Mouse (Mus musculus) liver, embryonic 15.5 days (tissue): ENCODE measurements at regions not wholly inside any gene's neighbourhood (a gene's known extent, or its start where the extent isn't known, plus 50 kb on each side); places are given as distances from the start of the nearest gene placed in this dataset.

Experiments used
- ATAC-seq: fragments of 200-750 bp; cut with Nextera tagmentation; 2 replicates; pipeline ENCODE4 v1.8.0; 2017; ENCODE audit warnings: moderate number of reproducible peaks, mild to moderate bottlenecking, moderate library complexity; ENCODE audit not compliant: insufficient read depth
- H3K27ac ChIP-seq: fragments of 300-500 bp; sonication (generic); replicated peaks from 2 replicates; pipeline ENCODE4 v1.5.1; 2015; ENCODE audit warnings: mild to moderate bottlenecking, inconsistent platforms
- H3K27me3 ChIP-seq: fragments of 300-500 bp; sonication (generic); 2 replicates; pipeline ENCODE4 v1.6.1; 2015; ENCODE audit warnings: mild to moderate bottlenecking, inconsistent platforms
- H3K36me3 ChIP-seq: fragments of 300-500 bp; sonication (generic); replicated peaks from 2 replicates; pipeline ENCODE4 v1.6.1; 2015; ENCODE audit warnings: moderate library complexity, mild to moderate bottlenecking, inconsistent platforms
- H3K4me1 ChIP-seq: fragments of 300-500 bp; sonication (generic); replicated peaks from 2 replicates; pipeline ENCODE4 v1.6.1; 2015; ENCODE audit warnings: inconsistent platforms
- H3K4me2 ChIP-seq: fragments of 300-500 bp; sonication (generic); 2 replicates; pipeline ENCODE4 v1.6.1; 2015; ENCODE audit warnings: moderate library complexity, mild to moderate bottlenecking, inconsistent platforms
- H3K4me3 ChIP-seq: fragments of 300-500 bp; sonication (generic); replicated peaks from 2 replicates; pipeline ENCODE4 v1.5.1; 2015; ENCODE audit warnings: mild to moderate bottlenecking, inconsistent platforms
- H3K9ac ChIP-seq: fragments of 300-500 bp; sonication (generic); 2 replicates; pipeline ENCODE4 v1.6.1; 2015; ENCODE audit warnings: moderate library complexity, mild to moderate bottlenecking, inconsistent platforms
- H3K9me3 ChIP-seq: fragments of 300-500 bp; sonication (generic); replicated peaks from 2 replicates; pipeline ENCODE4 v1.6.1; 2016; ENCODE audit warnings: inconsistent platforms
- WGBS: fragments of 180-500 bp; shearing (Covaris S2); methylation state at CpG from one replicate; pipeline ENCODE4 v1.1.7; 2015; ENCODE audit warnings: mixed read lengths; ENCODE audit not compliant: insufficient replicate concordance; 5-methylcytosine and 5-hydroxymethylcytosine counted together

DNA sequence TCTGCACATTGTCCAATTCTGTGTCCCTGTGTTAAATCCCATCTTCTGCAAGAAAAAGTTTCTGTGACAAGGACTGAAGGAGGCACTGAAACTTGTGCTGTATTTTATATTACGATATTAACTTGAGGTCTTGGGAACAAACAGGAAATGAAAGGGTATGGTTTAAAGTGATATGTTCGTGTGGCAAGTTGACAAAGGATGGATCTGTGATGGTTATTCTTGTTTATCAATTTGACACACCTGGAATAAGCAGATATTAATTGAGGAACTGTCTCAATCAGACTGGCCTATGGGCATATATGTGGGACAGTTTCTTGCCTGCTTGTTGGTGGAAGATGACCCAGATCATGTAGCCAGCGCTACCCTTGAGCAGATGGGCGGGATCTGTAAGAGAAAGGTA is 537.9 kb upstream of the Dmac1 start:
- H3K4me1 ChIP-seq, result peaks cover 11% of the 10 kb centered on the region; the same call in 1 of the 2 replicates
- H3K9me3 ChIP-seq, result no peaks in the 10 kb centered on the region
- H3K27ac ChIP-seq, result no peak overlapping the region
- no peak overlapping the region for H3K4me2 ChIP-seq
- no peaks in the 10 kb centered on the region for H3K27me3 ChIP-seq
- H3K9ac ChIP-seq, result no peak overlapping the region
- WGBS, result 46% methylated on average over 4 of the region's 4 CpGs
- H3K36me3 ChIP-seq, result no peaks in the 10 kb centered on the region
- no peak for ATAC-seq
- no peak overlapping the region for H3K4me3 ChIP-seq

DNA sequence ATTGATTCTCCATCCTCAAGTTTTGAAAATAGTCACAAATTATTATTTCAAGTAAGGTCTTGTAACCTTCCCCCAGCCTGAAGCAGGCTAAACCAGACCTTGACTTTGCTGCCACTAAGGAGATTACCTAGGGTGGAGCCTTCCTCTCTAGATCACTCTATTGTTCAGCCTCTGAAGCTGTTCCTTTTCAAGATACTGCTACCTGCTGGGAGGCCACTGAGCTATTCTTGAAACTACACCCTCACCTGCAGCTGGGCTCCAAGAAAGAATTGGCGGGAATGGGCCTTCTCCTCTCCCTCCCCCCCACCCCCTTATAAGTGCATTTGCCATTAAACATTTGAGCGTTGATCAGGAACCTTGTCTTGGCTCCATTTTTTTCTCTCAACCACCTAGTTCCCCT is 534.2 kb upstream of the Dmac1 start:
- Histone ChIP-seq H3K27me3 (no peaks in the 10 kb centered on the region), H3K4me3 (no peak overlapping the region), H3K4me2 (no peak overlapping the region), H3K4me1 (no peaks in the 10 kb centered on the region), H3K27ac (no peak overlapping the region), H3K9ac (no peak overlapping the region), H3K9me3 (no peaks in the 10 kb centered on the region), H3K36me3 (no peaks in the 10 kb centered on the region)
- ATAC-seq, result no peak
- WGBS, result 42% methylated on average over 2 of the region's 2 CpGs

DNA sequence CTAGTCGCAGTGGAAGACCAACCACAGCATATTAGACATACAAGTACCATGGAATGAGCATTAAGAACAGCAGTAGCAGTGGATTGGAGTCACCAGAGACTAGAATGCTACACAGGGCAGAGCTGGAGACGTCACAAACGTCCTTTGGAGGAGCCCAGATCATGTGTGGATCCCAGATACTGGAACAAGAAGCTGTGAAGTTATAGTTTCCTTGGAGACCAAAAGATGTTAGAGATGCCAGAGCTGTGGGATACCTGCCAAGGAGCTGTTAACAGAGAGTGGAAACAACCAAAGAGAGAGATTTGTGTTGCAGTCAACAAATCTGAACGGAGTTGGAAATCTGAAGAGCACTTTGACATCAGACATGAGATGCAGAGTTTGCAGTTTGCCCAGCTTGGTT is 523.8 kb upstream of the Dmac1 start:
- Histone ChIP-seq H3K9ac (no peak overlapping the region), H3K4me3 (no peak overlapping the region), H3K4me1 (no peaks in the 10 kb centered on the region), H3K27ac (no peak overlapping the region), H3K4me2 (no peak overlapping the region), H3K36me3 (no peaks in the 10 kb centered on the region), H3K27me3 (no peaks in the 10 kb centered on the region), H3K9me3 (no peaks in the 10 kb centered on the region)
- WGBS, result 56% methylated on average over 4 of the region's 4 CpGs
- no peak for ATAC-seq

DNA sequence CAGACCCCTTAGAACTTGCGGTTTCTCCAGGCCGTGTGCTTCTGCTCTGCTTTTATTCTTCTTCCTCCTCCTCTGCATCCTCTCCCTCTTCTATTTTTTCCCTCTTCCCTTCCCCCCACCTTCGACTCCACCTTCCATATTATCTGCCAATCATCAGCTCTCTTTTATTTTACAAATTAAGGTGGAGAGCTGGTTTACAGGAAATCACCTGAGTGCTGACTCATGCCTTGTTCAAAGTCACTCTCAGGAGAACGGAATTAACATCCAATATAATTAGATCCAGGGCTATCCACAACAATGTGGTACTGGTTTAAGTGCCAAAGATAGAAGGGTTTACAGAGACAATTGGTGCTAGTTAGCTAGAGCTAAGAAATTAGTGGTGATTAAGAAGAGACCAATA is 523.1 kb upstream of the Dmac1 start:
- Histone ChIP-seq H3K9ac (no peak overlapping the region), H3K9me3 (no peaks in the 10 kb centered on the region), H3K27ac (no peak overlapping the region), H3K4me3 (no peak overlapping the region), H3K4me1 (no peaks in the 10 kb centered on the region), H3K27me3 (no peaks in the 10 kb centered on the region), H3K36me3 (no peaks in the 10 kb centered on the region), H3K4me2 (no peak overlapping the region)
- WGBS, result 63% methylated on average over 4 of the region's 4 CpGs
- no peak for ATAC-seq

DNA sequence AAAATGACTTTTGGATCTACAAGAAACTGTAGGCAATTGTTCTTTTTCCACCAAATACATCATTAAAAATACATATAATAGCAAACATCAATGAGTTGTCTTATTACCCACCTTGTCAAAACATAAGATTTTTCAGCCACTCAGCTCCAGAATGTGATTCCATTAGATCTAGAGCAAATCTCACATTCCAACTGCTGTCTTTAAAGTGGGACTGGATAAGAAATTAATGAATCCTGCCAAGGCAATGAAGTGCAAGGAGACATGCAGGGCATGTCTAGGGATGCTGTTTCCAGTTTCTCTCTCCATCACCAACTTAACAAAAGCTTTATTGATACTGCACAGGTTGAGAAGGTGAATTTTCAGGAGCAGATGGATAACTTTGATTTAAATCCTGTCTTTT is 513.7 kb upstream of the Dmac1 start:
- Histone ChIP-seq H3K27me3 (no peaks in the 10 kb centered on the region), H3K36me3 (no peaks in the 10 kb centered on the region), H3K4me3 (no peak overlapping the region), H3K9me3 (no peaks in the 10 kb centered on the region), H3K4me2 (no peak overlapping the region), H3K4me1 (no peaks in the 10 kb centered on the region), H3K27ac (no peak overlapping the region), H3K9ac (no peak overlapping the region)
- no peak for ATAC-seq

DNA sequence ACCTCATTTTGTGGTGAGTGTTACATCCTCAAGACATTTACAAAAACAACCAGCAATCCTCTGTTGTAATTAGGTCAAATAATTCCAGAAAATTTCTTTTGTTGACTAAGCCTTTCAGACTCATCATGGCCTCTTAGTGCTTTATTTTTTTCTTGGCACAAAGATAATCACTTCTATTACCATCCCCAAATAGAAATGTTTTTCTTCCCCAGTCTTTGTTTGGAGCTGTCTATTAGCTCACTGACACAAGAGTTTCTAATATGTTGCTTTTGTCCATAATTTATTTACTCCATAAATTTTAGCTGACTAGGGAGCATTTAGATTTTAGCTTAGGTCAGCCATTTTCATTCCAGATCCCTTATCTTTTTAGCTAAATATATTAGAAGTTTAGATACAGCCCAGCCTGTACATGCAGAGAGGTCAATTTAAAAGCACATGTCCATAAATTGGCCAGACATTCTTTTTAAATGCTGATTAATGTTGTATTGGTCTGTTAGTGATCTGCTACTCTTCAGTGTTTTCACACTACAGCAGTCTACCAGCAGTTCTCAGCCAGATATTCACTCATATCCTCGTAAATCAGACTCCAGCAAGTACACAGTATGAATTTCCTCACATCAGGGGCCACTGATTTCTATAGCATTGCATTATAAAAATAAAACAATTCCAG is 513.0 kb upstream of the Dmac1 start:
- no peak overlapping the region for H3K27ac ChIP-seq
- H3K27me3 ChIP-seq, result no peaks in the 10 kb centered on the region
- no peaks in the 10 kb centered on the region for H3K9me3 ChIP-seq
- 39% methylated on average over 1 of the region's 1 CpGs for WGBS
- ATAC-seq, result no peak
- H3K9ac ChIP-seq, result no peak overlapping the region
- H3K4me1 ChIP-seq, result no peaks in the 10 kb centered on the region
- H3K36me3 ChIP-seq, result no peaks in the 10 kb centered on the region
- H3K4me3 ChIP-seq, result no peak overlapping the region
- no peak overlapping the region for H3K4me2 ChIP-seq

DNA sequence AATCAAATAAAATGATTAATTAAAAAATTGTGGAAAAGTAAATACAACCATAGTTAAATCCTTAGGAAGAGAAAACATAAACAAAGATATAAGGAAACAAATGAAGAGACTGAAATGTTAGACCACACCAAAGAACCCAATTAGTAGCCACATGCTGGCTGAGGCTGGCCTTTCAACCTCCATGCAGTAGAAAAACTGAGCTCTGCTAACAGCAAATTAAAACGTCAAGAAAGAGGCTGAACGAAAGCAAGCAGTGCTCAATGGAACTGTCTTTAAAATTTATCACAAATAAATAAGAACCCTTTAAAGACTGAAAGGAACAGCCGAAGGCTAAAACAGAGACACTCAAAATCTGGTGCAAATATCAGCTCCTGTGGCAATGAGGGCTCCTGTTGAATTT is 509.3 kb upstream of the Dmac1 start:
- H3K9ac ChIP-seq, result no peak overlapping the region
- H3K27me3 ChIP-seq, result no peaks in the 10 kb centered on the region
- H3K27ac ChIP-seq, result no peak overlapping the region
- H3K9me3 ChIP-seq, result no peaks in the 10 kb centered on the region
- H3K4me3 ChIP-seq, result no peak overlapping the region
- no peaks in the 10 kb centered on the region for H3K4me1 ChIP-seq
- ATAC-seq, result no peak
- H3K36me3 ChIP-seq, result no peaks in the 10 kb centered on the region
- WGBS, result 57% methylated on average over 3 of the region's 3 CpGs
- H3K4me2 ChIP-seq, result no peak overlapping the region

DNA sequence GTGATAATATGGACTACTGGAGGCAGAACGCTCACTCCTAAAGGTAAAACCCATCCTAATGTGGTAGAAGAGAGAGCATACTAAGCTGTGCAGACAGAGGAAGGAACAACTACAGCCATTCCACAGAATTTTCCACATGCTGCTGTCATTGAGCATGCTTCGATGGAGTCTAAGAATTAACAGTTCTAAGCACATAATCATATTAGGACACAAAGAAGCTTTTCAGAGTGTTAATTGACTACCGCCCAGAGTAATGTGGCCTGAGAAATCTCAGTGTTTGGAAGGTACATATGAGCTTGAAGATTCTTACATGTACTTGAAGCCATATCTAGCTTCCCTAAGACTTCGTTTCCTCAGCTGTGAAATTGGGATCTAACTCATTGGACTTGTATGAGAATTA is 508.3 kb upstream of the Dmac1 start:
- H3K36me3 ChIP-seq, result no peaks in the 10 kb centered on the region
- H3K9me3 ChIP-seq, result no peaks in the 10 kb centered on the region
- H3K4me1 ChIP-seq, result no peaks in the 10 kb centered on the region
- ATAC-seq, result no peak
- H3K9ac ChIP-seq, result no peak overlapping the region
- WGBS, result 62% methylated on average over 4 of the region's 4 CpGs
- H3K27me3 ChIP-seq, result no peaks in the 10 kb centered on the region
- H3K27ac ChIP-seq, result no peak overlapping the region
- H3K4me2 ChIP-seq, result no peak overlapping the region
- no peak overlapping the region for H3K4me3 ChIP-seq

DNA sequence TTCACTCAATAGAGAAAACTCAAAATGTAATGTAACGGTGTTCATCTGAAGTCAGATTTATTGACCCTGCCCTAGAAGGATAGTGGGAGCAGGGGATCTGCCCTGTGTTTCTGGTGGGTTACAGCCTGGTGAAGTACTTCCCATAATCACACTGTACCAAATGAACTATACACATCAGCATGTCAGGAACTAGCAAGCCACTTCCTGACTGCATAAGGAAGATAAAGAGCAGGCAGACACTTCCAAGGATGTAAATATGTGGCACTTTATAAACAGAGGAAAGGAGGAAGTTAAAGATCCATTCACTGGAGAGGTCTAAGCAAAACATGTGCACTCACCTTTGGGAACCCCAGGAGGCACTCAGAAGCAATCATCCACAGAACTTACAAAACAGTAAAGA is 501.4 kb upstream of the Dmac1 start:
- H3K36me3 ChIP-seq, result no peaks in the 10 kb centered on the region
- no peak for ATAC-seq
- no peak overlapping the region for H3K9ac ChIP-seq
- no peak overlapping the region for H3K4me2 ChIP-seq
- no peaks in the 10 kb centered on the region for H3K9me3 ChIP-seq
- no peak overlapping the region for H3K4me3 ChIP-seq
- WGBS, result 34% methylated on average over 1 of the region's 1 CpGs
- no peaks in the 10 kb centered on the region for H3K4me1 ChIP-seq
- H3K27me3 ChIP-seq, result no peaks in the 10 kb centered on the region
- H3K27ac ChIP-seq, result no peak overlapping the region

DNA sequence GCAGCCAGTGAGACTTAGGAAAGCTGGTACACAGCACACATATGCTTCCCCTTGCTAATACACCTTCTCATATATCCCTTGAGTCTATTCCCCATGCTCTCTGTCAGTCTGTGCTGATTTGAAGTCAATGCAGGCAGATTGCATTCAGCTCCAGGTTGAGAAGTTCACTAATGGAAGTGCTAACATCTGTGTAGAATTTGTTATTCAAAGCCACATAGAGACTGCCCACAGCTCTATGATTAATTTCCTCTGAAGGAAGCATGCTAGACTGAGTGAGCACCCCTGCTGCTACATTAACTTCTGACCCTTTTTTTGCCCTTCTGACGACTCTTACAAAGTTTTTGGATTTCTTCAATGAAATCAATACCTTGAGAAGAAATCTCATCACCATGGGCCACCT is 486.0 kb upstream of the Dmac1 start:
- ATAC-seq, result no peak

DNA sequence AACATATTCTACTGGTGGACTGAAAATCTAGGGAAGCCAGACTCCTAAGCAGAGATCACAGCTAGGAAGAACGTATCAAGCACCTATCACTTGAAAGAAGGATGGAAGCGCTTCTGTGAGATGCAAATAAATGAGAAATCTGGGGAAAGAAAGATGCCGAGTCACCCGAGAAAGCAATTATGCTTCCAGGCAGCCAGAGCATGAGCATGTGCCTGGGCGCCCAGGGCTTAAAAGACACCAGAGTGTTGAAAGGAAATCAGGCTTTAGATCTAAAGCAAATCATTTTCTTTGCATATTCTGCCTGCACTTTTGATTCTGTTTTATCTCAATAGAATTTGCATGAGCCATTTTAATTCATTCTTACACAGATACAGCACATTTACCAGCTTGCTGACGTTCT is 466.5 kb upstream of the Dmac1 start:
- no peak overlapping the region for H3K4me2 ChIP-seq
- 56% methylated on average over 6 of the region's 6 CpGs for WGBS
- ATAC-seq, result no peak
- no peaks in the 10 kb centered on the region for H3K4me1 ChIP-seq
- H3K27ac ChIP-seq, result no peak overlapping the region
- no peaks in the 10 kb centered on the region for H3K36me3 ChIP-seq
- H3K9me3 ChIP-seq, result no peaks in the 10 kb centered on the region
- no peak overlapping the region for H3K9ac ChIP-seq
- no peaks in the 10 kb centered on the region for H3K27me3 ChIP-seq
- H3K4me3 ChIP-seq, result no peak overlapping the region

More for the DNA sequence above, 486.0 kb upstream of the Dmac1 start:
- WGBS, result 35% methylated on average over 1 of the region's 1 CpGs
- Histone ChIP-seq H3K27me3 (no peaks in the 10 kb centered on the region), H3K4me2 (no peak overlapping the region), H3K27ac (no peak overlapping the region), H3K4me3 (no peak overlapping the region), H3K36me3 (no peaks in the 10 kb centered on the region), H3K9me3 (no peaks in the 10 kb centered on the region), H3K9ac (no peak overlapping the region), H3K4me1 (no peaks in the 10 kb centered on the region)

DNA sequence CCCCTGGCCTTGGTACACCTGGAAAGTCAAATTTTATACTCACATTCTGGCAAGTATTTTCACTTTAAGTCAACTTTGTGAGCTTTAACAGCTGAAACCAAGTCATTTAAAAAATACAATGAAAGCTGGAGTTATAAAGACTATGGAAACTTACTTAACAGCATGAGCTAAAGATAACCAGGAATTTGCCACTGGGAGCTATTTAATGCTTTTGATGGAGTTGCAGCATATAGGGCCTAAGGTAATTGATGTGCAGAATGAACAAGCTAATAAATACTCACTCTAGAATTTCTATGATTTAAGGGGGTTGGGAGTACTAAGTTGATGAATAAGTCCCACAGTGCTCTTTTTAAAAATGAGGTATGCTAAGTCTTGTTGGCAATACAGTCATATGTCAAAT is 463.5 kb upstream of the Dmac1 start:
- ATAC-seq, result no peak
- Histone ChIP-seq H3K4me1 (no peaks in the 10 kb centered on the region), H3K4me2 (no peak overlapping the region), H3K9me3 (no peaks in the 10 kb centered on the region), H3K4me3 (no peak overlapping the region), H3K27me3 (no peaks in the 10 kb centered on the region), H3K36me3 (no peaks in the 10 kb centered on the region), H3K9ac (no peak overlapping the region), H3K27ac (no peak overlapping the region)
